Mouse (Mus musculus) embryo, embryonic 10 days (tissue): ENCODE measurements around the gene Slc17a6.

Experiments
- DNase-seq: peaks from one replicate; pipeline ENCODE4 v3.0.0-alpha.2; 2015; ENCODE audit warnings: low spot score

Slc17a6 gene

GRCm38 (mm10) chr7:51621694-51622145 is at the start of gene Slc17a6:
Gene Slc17a6, plus strand, starts transcription at chr7:51622006.
- DNase-seq: peak; percentile 95

DNA sequence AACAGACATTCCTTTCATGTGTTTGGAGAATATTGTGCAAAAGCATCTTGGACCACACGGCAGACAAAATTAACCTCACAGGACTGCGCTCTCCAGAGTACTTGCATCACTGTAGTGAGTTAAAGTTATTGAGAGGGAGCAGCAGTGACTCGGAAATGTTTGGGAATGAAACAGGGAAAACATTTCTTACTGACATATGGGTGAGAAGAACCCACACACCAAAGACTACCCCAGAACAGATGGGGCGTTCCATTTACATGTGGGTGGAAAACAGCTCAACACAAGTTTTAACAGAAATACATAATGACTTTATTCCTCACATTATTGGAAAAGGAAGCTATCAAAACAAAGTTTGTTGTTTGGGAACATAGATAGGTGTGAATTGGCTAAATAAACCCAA is 21.8 kb upstream of the Slc17a6 start:
- DNase-seq: no peak

- DNase-seq: no peak
These were observed 18.1 kb upstream of the Slc17a6 start for GRCm38 (mm10) chr7:51603741-51604140.

DNA sequence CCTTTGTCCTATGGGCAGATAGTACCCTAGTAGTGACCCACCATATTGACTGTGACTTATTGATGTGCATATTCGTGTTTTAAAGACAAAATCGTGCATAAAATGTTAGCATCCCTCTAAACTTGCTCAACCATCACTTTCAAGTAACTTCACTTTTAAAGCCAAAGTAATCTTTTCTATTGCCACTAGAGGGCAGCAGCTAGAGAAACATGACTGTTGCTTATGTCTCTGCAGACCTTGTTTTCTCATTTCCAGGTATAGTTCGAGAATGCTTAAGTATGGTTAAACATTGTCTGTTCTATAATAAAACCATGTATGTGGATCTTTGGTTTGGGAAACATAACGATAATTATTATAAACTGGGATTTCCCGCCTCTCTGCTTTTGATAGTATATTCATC is 7.4 kb upstream of the Slc17a6 start:
- DNase-seq: peak; percentile 57

DNA sequence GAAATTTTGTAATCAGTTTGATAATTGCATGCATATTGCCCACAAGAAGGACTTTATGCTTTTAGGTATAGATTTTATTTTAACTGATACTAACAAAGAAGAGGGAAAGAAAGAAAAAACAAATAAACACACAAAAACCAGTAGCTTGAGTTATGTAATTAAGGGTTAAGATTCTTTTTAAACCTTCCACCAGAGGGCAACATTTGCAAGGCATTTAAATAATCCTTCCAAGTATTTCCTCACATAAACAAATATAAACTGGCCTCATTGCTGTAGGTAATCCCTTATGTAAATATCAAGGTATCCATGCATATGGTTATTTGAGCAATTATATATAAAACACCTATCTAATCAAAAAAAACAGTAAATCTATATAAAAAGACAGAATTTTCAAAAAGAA is 3.9 kb upstream of the Slc17a6 start:
- peak; percentile 44 for DNase-seq

GRCm38 (mm10) chr7:51618412-51618811 is 3.4 kb upstream of the Slc17a6 start:
- DNase-seq: no peak

DNA sequence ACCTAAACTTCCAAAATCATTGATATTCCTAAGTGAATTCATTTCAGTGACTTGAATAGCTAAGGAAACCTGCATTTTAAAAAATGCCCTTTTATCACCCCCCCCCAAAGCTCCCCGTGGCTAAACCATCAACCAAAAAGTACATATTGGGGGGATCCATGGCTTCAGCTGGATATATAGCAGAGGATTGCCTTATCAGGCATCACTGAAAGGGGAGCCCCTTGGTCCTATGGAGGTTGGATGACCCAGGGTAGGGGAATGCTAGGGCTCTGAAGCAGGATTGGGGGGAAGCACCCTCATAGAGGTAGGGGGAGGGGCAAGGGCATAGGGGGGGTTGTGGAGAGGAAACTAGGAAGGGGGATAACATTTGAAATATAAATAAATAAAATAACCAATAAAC is 1.8 kb upstream of the Slc17a6 start:
- no peak for DNase-seq

GRCm38 (mm10) chr7:51622196-51622595 is 390 bp downstream of the Slc17a6 start:
- DNase-seq: no peak

- DNase-seq: no peak
These were observed 860 bp downstream of the Slc17a6 start for GRCm38 (mm10) chr7:51622666-51623065.

DNA sequence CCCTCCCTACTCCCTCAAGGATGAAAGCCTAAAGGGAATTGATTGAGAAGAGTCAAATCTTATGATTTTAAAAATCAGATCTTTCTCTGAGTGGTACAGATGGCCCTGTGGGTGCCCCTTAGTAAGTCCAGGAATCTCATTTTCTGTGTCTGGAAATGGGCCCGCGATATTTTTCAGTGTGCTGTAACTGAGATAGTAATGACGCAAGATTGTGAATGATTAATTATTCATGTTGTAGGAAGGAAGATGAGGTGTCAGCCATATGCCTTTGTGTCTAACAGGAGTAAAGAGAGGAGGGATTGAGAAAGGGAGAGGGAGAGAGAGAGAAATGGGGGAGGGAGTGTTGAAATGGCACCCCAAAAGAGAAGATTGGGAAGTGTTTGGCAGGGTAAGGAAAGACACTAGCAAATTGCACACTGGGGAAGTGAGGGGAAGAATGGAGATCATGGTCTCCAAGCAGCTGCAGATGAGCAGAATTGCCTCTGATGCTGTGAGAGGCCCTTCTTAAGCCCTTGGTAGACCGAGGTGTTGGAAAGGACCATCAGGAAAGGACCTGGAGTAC is 2.6 kb downstream of the Slc17a6 start:
- no peak for DNase-seq

GRCm38 (mm10) chr7:51625161-51625560 is 3.4 kb downstream of the Slc17a6 start:
- peak; percentile 50 for DNase-seq

- no peak for DNase-seq
These were observed 3.9 kb downstream of the Slc17a6 start for GRCm38 (mm10) chr7:51625591-51626255.

DNA sequence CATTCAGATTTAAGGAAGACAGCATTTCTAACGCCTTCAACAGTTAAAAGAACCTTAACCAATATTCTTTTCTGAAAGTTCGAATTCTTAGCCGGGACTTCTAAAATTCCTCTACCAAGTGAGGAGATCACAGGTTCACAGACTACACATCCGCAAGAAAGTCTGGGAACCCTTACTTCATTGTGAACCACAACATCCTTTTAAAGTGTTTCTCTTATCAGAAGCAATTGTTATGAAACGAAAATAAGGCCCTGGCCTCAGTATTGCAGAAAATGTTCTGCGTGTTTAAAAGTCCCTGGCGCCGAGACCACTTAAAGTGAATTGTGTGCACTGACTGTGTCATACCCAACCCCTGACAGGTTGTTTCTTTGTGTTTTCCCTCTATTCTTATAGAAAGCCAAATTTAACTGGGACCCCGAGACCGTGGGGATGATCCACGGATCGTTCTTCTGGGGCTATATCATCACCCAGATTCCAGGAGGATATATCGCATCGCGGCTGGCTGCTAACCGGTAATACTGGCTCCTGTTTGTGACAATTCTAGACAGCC is 4.7 kb downstream of the Slc17a6 start:
- no peak for DNase-seq

DNA sequence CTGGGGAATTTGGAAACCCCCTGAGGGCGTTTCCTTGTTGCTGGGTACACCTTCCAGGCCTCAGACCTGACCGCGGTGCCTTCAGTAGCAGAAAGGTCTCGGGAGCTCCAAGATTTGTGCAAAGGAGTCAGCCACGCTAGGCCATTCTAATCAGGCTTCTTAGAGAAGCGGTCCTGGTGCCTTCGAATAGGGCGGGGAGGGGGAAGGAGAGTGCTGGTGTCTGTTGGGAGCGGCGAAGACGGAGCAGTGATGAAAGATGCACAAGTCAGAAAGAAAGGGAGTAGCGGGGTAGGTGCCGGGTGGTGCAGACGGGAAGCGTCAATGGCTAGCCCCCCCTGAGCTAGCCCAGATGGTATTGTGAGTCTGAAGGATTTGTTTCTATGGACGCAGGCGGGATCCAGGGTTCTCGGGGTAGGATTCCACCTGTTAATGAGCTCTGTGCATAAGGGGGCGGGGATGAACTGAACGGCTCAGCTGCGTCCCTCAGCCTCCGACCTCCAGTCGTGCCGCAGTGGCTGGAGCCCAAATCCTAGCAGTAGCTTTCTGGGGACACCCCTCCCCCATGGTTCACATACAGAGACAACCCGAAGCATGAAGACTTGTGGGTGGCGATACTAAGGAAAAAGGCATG is 5.3 kb downstream of the Slc17a6 start:
- DNase-seq: peak; percentile 61

DNA sequence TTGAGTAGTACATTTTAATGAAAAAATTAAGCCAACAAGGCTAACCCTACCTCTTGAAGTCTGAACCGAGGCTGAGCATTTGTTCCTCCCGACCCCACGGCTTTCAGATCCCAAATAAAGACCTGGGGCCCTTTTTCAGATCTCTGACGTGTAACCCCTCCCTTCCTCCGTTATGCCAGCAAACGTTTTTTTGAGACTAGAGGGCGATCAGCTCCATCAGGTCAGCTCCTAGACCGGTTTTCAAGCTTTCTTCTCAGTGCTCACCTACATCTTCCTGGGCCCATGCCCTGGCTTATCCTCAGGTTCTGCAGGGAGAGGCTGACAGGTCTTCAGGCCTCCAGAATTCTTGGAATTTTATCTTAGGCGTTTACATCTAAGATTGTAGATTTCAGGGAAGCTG is 5.9 kb downstream of the Slc17a6 start:
- DNase-seq: no peak

DNA sequence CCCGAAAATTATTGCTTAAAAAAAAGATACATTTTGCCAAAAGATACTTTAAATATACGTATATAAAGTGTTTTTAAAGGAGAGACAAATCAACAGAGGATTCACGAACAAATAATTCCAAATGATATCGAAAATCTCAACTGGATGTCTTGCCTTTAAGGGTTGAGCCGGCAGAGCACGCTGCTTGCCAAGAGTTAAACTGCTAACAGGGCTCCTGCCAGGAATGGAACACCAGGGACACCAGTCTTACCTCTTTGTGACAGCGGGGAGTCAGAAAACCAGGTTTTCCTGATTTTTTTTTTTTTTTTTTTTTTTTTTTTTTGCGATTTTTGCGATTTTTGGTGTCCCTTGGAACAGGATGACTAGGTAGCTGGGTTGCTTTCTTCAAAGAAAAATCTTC is 6.5 kb downstream of the Slc17a6 start:
- peak; percentile 18 for DNase-seq

DNA sequence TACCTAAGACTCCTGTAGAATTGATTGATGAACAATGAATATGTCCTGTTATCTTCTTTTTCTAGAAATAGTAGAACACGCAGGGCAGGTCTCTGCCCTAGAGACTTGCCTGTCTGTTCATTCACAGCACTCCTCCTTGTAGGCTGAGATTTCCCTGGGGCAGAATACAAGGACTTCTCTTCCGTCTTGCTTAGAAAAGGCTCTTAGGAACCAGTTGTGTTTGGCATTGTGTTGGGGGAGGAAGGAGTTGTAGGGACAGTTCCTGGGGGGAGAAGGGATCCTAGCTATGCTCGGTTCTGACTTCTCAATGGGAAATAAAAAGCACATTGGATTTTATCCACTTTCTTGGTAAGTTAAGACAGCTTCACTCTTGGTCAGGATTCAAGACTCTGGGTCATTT is 7.4 kb downstream of the Slc17a6 start:
- DNase-seq: no peak

DNA sequence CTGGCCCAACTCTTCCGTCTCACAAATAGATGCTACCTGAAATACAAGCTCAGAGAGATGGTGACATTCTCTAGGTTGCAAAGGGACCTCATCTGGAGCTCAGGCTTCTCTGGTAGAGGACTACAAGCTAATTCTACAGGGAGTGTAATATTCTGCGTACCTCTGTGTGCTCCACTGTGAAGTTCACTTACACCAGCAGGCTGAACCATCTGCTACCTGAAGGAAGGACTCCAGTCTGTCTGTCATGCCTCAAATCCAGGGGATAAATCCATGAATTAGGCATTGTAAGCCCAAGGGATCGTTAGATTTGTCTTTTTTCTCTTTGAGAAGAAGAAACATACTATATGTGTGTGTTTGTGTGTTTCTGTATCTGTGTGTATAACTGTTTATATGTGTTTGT is 9.4 kb downstream of the Slc17a6 start:
- DNase-seq: no peak

DNA sequence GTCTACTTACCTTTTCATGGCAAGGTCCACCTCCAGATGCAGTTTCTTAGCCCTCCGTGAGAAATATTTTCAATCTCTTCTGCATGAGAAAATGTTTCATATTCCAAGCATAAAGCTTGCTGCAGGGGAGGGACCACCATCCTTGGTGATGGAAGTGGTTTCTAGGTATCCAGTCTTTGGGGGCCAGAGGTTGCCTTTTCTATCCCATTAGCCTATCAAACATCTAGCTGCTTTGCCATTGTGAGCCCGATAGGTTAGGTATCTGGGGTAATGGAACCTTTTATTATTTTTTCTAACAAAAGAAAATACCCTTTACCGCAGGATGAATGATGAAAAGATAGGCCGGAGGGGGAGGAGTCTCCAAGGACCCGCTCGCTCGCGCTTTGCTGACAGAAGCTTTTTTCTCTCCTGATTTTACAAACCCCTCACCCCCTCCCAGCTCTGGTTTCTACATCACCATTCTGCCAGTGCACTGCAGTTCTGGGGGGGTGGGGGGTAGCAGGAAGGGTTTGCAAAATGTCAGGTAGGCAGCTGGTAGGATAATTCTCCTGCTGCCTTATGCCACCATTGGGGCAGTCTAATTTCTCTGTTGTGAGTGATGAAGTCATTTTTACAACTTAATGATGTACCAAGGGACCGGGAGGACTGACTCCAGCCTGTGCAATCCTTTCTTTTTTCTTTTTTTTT is 10.9 kb downstream of the Slc17a6 start:
- no peak for DNase-seq

DNA sequence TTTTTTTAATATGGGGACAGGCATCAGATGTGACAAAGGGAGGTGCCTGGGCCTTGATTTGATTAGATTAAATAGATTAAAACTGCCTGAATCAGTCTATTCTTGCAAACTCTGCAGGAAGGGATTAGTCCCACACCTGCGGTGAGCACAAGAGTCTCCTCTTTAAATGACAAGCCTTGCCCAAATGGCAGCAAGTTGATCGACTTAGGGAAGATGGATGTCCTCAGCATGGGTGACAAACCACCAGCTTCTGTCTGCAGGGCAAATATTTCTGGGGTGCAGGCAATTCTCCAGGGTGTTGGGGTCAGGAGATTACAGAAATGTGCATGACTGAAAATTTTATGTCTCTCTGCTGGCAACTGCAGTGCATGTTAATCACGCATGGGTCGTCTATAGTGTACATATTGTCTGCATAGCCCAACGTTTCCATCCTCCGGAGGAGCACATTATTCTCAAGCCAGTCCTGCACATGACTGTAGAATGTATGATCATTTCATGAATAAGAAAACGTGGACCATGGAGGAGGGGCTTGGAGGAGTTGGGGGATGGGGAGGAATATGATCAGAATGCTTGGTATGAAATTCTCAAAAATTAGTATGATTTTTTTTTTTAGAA is 11.5 kb downstream of the Slc17a6 start:
- no peak for DNase-seq

DNA sequence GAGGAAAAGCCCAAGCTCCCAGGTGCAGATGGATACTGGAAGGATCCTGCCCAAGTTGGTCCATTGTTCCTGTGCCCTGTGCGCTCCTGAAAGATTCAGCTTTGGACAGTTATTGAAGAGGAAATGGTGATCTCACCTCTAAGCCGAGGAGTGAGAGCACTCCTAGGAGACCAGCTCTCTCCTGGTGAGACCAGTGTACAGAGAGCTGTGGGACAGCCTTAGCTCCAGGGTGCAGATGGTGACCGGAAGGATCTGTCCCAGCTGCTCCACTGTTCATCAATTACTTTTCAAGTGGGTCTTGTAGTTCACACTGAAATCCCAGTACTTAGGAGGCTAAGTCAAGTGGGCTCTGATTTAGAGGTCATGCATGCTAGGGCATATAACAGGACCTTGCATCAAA is 35.3 kb downstream of the Slc17a6 start:
- DNase-seq: no peak

DNA sequence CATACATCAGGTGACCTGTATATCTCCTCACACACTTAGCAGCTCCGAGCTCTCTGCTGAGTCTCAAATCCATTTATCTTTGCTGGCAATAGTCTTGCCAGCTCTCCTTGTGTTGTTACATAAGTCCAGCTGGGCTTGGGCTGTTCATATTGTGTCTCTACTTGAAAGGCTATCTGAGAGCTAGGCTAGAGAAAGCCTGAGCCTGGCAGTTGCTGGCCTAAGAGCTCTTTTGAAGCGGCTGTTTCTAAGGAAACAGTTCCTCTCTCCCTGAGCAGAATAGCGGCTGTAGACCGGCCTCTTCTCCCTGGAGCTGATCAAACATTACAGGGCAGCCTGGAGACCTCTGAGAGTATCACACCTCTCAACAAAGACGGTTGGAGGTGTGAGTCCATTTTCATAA is 40.6 kb downstream of the Slc17a6 start:
- no peak for DNase-seq
